Mouse (Mus musculus) midbrain, embryonic 14.5 days (tissue): ENCODE measurements around the gene Cops2. TPM values are rescaled to one million over a fixed set of nuclear protein-coding genes. Genes with fewer than 3 reads are reported as not detected.

Experiments
- ATAC-seq: fragments of 200-750 bp; cut with Nextera tagmentation; 2 replicates; pipeline ENCODE4 v1.8.0; 2017; ENCODE audit warnings: moderate number of reproducible peaks, moderate library complexity; ENCODE audit not compliant: low FRiP score, low TSS enrichment
- DNase-seq: peaks from one replicate; pipeline ENCODE4 v3.0.0-alpha.2; 2015
- H3K27ac ChIP-seq: fragments of 300-500 bp; sonication (generic); replicated peaks from 2 replicates; pipeline ENCODE4 v1.5.1; 2014; ENCODE audit warnings: mild to moderate bottlenecking, low read depth, low read length, moderate library complexity
- H3K27me3 ChIP-seq: fragments of 300-500 bp; sonication (generic); 2 replicates; pipeline ENCODE4 v1.6.1; 2014; ENCODE audit warnings: low read length, control low read depth, mixed read lengths; ENCODE audit not compliant: control insufficient read depth, insufficient read depth
- H3K36me3 ChIP-seq: fragments of 300-500 bp; sonication (generic); 2 replicates; pipeline ENCODE4 v1.6.1; 2014; ENCODE audit warnings: low read length, control low read depth; ENCODE audit not compliant: control insufficient read depth, insufficient read depth
- H3K4me1 ChIP-seq: fragments of 300-500 bp; sonication (generic); 2 replicates; pipeline ENCODE4 v1.6.1; 2014; ENCODE audit warnings: mild to moderate bottlenecking, antibody characterized with exemption, low read length, control low read depth; ENCODE audit not compliant: control insufficient read depth, insufficient read depth
- H3K4me2 ChIP-seq: fragments of 300-500 bp; sonication (generic); 2 replicates; pipeline ENCODE4 v1.6.1; 2014; ENCODE audit warnings: mild to moderate bottlenecking, low read length, moderate library complexity
- H3K4me3 ChIP-seq: fragments of 300-500 bp; sonication (generic); replicated peaks from 2 replicates; pipeline ENCODE4 v1.5.1; 2014; ENCODE audit warnings: low read depth, low read length
- H3K9ac ChIP-seq: fragments of 300-500 bp; sonication (generic); replicated peaks from 2 replicates; pipeline ENCODE4 v1.6.1; 2014; ENCODE audit warnings: mild to moderate bottlenecking, low read length, moderate library complexity
- H3K9me3 ChIP-seq: fragments of 300-500 bp; sonication (generic); 2 replicates; pipeline ENCODE4 v1.6.1; 2016; ENCODE audit warnings: low read length, control low read depth, mixed read lengths; ENCODE audit not compliant: control insufficient read depth
- WGBS: fragments of 180-500 bp; shearing (Covaris S2); extraction: QIAGEN DNeasy Blood & Tissue Kit; methylation state at CpG from one replicate; pipeline ENCODE4 v1.1.7; 2014; 5-methylcytosine and 5-hydroxymethylcytosine counted together
- polyA plus RNA-seq: library from polyadenylated mRNA; unstranded; fragments of >200 nt; fragmentation: Nextera tagmentation; extraction: Ambion mirVana; gene quantifications from 2 replicates; pipeline ENCODE4 v1.2.1, GENCODE M21; 2014

Gene Cops2
- polyA plus RNA-seq, 1 experiment from 2014 or later: 82.8 TPM

DNA sequence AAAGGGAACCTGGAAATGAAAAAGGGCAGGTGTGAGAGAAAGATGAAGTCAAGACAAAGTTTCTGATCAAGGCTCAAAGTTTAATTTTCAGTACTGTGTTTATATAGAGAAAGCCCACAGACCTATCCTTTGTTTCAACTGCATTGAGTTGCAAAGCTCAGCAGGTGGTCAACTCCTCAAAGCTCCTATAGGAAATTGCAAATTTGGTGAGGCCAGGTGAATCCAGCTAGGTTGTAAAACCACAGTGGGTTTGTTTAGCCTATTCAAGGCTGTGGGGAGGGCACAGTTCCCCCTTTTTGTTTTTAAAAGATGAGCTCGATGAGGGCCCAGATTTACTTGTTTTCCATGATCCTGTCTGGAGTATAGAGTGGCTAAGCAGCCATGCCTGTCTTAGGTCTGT is 53.1 kb downstream of the Cops2 start:
- Histone ChIP-seq H3K27ac (no peak overlapping the region), H3K27me3 (no peaks in the 10 kb centered on the region), H3K9me3 (0 out of 2 replicates have a peak, but pooled peaks cover 5% of the 10 kb centered on the region), H3K4me2 (no peak overlapping the region), H3K4me3 (no peak overlapping the region), H3K9ac (no peak overlapping the region), H3K4me1 (no peaks in the 10 kb centered on the region), H3K36me3 (no peaks in the 10 kb centered on the region)
- ATAC-seq: no peak
- no peak for DNase-seq
- WGBS: 43% methylated on average over 1 of the region's 1 CpGs

GRCm38 (mm10) chr2:125801947-125802346 is 57.0 kb downstream of the Cops2 start:
- Histone ChIP-seq H3K4me1 (no peaks in the 10 kb centered on the region), H3K27ac (no peak overlapping the region), H3K27me3 (no peaks in the 10 kb centered on the region), H3K4me2 (no peak overlapping the region), H3K36me3 (no peaks in the 10 kb centered on the region), H3K9me3 (0 out of 2 replicates have a peak, but pooled peaks cover 5% of the 10 kb centered on the region), H3K9ac (no peak overlapping the region), H3K4me3 (no peak overlapping the region)
- DNase-seq (no peak), ATAC-seq (no peak)
- WGBS: 79% methylated on average over 4 of the region's 4 CpGs

DNA sequence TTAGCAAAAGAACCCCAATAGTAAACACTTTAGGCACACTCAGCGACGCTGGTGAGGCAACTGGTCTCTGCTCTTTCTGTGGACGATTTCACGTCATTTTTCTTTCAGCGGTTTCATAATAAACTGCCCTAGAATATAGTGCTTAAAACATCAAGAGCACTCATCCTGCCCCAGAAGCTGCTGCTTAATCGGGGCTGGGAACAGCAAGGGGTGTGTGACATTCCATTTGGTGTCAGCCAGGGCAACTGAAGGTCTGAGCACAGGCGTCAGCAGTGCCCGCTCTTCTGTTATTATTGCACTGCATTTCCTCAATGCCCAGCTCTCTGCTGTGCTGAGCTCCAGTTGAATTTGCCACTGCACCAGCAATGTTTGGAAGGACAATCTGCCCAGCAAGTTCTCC is 57.9 kb downstream of the Cops2 start:
- H3K27ac ChIP-seq: no peak overlapping the region
- H3K9me3 ChIP-seq: 0 out of 2 replicates have a peak, but pooled peaks cover 2% of the 10 kb centered on the region
- no peak overlapping the region for H3K4me3 ChIP-seq
- no peaks in the 10 kb centered on the region for H3K36me3 ChIP-seq
- 75% methylated on average over 8 of the region's 8 CpGs for WGBS
- no peak overlapping the region for H3K4me2 ChIP-seq
- no peak for DNase-seq
- no peaks in the 10 kb centered on the region for H3K4me1 ChIP-seq
- H3K27me3 ChIP-seq: no peaks in the 10 kb centered on the region
- no peak for ATAC-seq
- H3K9ac ChIP-seq: no peak overlapping the region

- no peaks in the 10 kb centered on the region for H3K9me3 ChIP-seq
- no peaks in the 10 kb centered on the region for H3K4me1 ChIP-seq
- no peaks in the 10 kb centered on the region for H3K27me3 ChIP-seq
- H3K36me3 ChIP-seq: no peaks in the 10 kb centered on the region
- H3K4me3 ChIP-seq: no peak overlapping the region
- no peak for ATAC-seq
- DNase-seq: no peak
- 69% methylated on average over 4 of the region's 4 CpGs for WGBS
- H3K9ac ChIP-seq: no peak overlapping the region
- H3K27ac ChIP-seq: no peak overlapping the region
- H3K4me2 ChIP-seq: no peak overlapping the region
These were observed 58.5 kb downstream of the Cops2 start for GRCm38 (mm10) chr2:125800428-125800827.

DNA sequence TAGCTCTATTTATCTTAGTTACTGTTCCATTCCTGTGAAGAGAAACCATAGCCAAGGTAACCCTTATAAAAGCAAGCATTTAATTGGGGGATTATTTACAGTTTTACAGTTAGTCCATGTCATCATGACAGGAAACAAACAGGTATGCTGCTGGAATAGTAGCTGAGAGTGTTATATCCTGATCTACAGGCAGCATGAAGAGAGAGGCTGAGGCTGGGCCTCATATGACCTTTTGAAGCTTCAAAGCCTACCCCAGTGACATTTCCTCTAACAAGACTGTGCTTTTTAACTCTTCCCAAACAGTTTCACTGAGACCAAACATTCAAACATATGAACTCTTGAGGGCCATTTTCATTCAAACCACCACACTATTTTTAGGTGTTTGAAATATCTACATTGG is 61.1 kb downstream of the Cops2 start:
- Histone ChIP-seq H3K36me3 (no peaks in the 10 kb centered on the region), H3K4me2 (no peak overlapping the region), H3K9ac (no peak overlapping the region), H3K27me3 (no peaks in the 10 kb centered on the region), H3K27ac (no peak overlapping the region), H3K4me3 (no peak overlapping the region), H3K9me3 (no peaks in the 10 kb centered on the region), H3K4me1 (no peaks in the 10 kb centered on the region)
- ATAC-seq: no peak
- no peak for DNase-seq

DNA sequence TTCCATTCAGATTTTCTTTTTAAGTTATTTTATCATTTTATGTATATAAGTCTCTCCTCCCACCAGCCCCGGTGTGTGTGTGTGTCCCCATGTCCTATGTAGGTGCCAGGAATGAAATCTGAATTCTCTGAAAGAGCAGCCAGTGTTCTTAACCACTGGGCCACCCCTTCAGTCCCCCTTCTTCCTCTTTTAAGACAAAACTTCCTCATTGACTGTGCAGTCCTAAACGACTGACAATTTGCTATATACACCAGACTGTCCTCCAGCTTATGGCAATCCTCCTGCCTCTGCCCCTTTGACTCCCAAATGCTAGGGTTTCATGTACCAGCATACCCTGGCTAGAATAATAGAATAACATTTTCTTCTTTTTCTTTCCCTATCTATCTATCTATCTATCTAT is 63.8 kb downstream of the Cops2 start:
- no peaks in the 10 kb centered on the region for H3K9me3 ChIP-seq
- no peaks in the 10 kb centered on the region for H3K36me3 ChIP-seq
- WGBS: 84% methylated on average over 2 of the region's 2 CpGs
- DNase-seq (no peak), ATAC-seq (no peak)
- H3K9ac ChIP-seq: no peak overlapping the region
- no peaks in the 10 kb centered on the region for H3K27me3 ChIP-seq
- H3K27ac ChIP-seq: no peak overlapping the region
- no peak overlapping the region for H3K4me3 ChIP-seq
- H3K4me1 ChIP-seq: no peaks in the 10 kb centered on the region
- no peak overlapping the region for H3K4me2 ChIP-seq

DNA sequence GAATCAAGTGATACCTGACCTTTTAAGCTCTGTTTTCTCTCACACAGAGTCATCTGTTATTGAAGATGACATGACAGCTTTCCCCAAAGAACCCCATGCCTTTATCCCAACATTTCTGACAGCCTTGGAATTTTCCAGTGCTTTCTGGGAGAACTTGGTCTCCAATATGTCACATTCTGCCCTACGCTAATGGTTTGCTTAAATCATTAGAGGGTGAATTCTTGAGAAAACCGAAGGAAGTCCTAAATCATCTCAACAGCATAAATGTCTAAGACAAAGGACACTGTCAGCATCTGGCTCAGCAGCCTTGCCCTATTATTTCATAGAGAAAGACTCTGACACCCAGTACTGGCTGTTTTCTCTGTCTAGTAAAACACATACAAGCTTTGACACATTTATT is 64.8 kb downstream of the Cops2 start:
- H3K4me1 ChIP-seq: no peaks in the 10 kb centered on the region
- DNase-seq (no peak), ATAC-seq (no peak)
- H3K27me3 ChIP-seq: no peaks in the 10 kb centered on the region
- no peak overlapping the region for H3K4me3 ChIP-seq
- no peak overlapping the region for H3K27ac ChIP-seq
- H3K4me2 ChIP-seq: no peak overlapping the region
- H3K36me3 ChIP-seq: no peaks in the 10 kb centered on the region
- no peaks in the 10 kb centered on the region for H3K9me3 ChIP-seq
- H3K9ac ChIP-seq: no peak overlapping the region
- WGBS: 94% methylated on average over 2 of the region's 2 CpGs

- Histone ChIP-seq H3K36me3 (no peaks in the 10 kb centered on the region), H3K27me3 (no peaks in the 10 kb centered on the region), H3K9me3 (no peaks in the 10 kb centered on the region), H3K9ac (no peak overlapping the region), H3K4me3 (no peak overlapping the region), H3K27ac (no peak overlapping the region), H3K4me1 (no peaks in the 10 kb centered on the region), H3K4me2 (no peak overlapping the region)
- ATAC-seq (no peak), DNase-seq (no peak)
- 90% methylated on average over 11 of the region's 11 CpGs for WGBS
These were observed 66.1 kb downstream of the Cops2 start for GRCm38 (mm10) chr2:125792879-125793261.

DNA sequence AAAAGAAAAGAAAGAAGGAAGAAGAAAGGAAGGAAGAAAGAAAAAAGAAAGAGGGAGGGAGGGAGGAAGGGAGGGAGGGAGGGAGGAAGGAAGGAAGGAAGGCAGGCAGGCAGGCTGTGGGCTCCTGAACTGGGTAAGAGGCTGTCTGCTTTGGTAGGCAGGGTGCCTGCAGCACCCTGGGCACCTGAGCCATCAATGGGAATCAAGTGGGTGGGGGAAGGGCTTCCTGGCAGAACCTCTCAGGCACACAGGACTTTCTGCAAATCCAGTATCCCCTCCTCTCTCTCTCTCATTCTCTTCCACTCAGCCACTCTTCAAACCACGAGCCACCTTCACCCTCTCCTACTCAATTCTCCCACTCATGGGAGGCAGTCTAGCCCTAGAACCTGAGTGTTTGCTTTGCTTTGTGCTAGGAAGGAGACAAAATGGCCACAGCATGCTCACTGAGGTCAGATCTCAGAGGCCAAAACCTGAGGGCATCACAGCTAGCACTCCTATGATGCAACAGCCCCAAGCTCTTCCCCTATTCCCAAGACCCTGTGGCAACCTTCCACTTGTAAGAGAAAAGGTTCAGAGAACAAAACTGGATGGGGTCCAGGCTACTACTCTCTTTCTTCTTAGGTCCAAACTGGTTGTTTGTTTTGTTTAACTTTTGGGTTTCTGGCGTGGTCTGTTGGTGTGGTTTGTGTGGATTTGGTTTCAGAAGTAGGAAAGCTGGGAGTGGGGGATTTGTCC is 66.6 kb downstream of the Cops2 start:
- ATAC-seq (no peak), DNase-seq (no peak)
- H3K27ac ChIP-seq: no peak overlapping the region
- 78% methylated on average over 2 of the region's 2 CpGs for whole genome bisulfite sequencing
- H3K4me3 ChIP-seq: no peak overlapping the region
- H3K27me3 ChIP-seq: no peaks in the 10 kb centered on the region
- H3K4me1 ChIP-seq: no peaks in the 10 kb centered on the region
- no peaks in the 10 kb centered on the region for H3K9me3 ChIP-seq
- H3K36me3 ChIP-seq: no peaks in the 10 kb centered on the region
- no peak overlapping the region for H3K4me2 ChIP-seq
- no peak overlapping the region for H3K9ac ChIP-seq
